Mouse (Mus musculus) telencephalon, adult 2 months (tissue): Measurements from ENCODE around the gene Kcnh8.

Experiments
- DNase-seq: peaks from one replicate; pipeline ENCODE4 v3.0.0-alpha.2; 2011; ENCODE audit warnings: low read depth, low spot score

The Kcnh8 gene

DNA sequence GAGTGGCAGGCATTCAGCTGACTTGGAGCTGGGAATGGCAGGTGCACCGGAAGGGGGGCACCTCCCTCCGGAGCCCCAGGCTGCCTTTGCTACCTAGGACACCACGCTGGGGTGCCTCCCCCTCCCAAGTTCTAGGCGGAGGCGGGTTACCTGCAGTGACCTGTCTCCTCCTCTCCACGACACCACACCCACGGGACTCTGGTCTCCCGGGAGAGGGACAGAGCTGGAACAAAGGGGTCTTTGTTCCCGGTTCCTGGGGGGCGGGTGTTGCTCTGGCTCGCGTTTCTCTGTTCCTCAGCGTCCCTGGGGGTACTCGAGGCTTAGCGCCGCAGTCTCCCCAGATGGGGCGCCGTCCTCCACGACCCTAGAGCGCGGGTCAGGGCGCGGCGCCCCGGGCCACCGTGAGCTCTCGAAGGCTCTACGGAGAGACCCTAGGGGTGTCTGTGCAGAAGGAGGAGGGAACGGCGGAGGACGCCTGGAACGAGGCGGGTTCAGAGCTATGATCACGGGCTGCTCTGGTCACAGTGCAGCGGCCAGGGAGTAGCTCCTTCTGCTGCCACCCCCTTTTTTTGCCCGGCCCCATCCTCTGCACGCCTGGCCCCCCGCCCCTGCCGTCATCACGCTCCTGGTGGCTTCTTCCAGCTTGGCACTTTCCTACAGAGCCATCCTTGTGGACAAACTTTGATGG, at the start of gene Kcnh8:
Gene Kcnh8, plus strand, starts transcription at position 617 of the 688 bp plus-strand sequence.
- no peak for DNase-seq

DNA sequence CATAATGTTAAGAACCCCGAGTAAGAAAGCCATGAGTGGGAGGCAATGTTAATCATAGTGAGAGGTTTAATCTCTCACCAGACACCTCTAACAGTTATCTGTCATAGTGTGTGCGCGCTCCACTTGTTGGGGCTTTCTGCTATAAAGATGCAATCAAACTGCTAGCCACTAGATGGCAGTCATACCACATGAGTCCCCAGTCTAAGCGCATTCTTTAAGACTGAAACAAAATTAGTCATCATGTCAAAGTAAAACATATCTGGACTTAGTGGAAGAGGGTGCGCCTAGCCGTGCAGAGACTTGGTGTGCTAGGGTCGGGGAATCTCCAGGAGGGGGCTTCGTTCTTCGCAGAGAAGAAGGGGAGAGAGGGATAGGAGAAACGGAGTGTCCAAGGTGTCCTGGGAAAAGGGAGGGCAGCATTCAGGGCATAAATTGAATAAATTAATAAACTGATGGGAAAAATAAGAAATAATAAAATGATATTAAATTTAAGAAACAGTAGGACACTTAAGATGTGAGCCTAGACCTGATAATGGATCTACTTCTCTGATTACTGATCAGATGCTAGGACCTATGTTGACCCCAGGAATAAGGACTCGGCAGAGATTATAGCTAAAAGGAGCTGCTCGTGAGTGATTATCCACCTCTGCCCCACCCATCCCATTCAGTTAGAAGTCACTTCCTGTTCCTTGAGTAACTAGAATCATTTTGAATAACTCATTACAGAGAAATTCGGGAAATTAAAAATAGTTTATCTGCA, 42.4 kb upstream of the Kcnh8 start:
- DNase-seq = peak; percentile 24

- DNase-seq = no peak
These were observed 36.9 kb upstream of the Kcnh8 start for GRCm38 (mm10) chr17:52565467-52566155.

- peak; percentile 26 for DNase-seq
These were observed 32.8 kb upstream of the Kcnh8 start for GRCm38 (mm10) chr17:52569584-52570270.

DNA sequence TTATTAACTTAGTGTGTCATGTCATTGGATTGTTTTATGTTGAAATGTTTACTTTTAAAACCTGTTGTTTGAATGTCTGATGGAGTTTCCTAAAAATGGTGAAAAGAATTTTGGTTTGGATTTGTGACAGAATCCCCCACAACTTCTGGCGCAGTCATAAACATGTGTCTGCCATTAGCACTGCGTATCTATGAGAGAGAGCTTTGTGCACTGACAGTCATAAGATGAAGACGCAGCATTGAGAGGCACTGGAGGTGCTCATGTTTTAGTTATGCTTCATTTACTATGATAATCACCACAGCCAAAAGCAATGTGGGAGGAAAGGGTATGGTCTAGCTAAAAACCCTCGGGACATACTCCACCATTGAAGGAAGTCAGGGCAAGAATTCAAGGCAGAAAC, 30.3 kb upstream of the Kcnh8 start:
- DNase-seq = no peak

GRCm38 (mm10) chr17:52591503-52592194, 10.9 kb upstream of the Kcnh8 start:
- no peak for DNase-seq

GRCm38 (mm10) chr17:52599141-52599540, 3.4 kb upstream of the Kcnh8 start:
- DNase-seq = no peak

DNA sequence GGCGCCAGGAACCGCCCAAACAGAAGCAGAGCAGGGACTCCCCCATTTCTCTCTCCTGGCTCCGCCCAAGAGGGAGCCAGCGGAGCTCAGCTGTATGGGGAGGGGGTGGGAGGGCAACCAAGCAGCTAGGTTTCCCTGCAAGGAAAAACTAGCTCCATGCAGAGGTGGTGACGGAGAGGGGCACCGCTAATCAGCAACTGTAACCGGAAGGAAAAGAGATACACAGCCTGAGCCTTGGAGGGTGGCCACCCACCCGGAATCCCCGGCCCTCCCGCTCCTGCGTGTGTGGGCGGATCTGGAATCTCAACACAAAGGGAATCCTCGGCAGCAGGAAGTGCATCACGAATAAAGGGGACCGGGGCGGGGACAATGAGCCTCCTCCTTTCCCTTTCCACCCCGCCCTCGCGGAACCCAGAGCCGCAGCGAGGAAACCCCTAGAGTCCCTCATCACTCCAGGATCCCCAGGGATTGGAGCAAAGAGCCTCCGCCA, 1.6 kb upstream of the Kcnh8 start:
- DNase-seq = peak; percentile 64

DNA sequence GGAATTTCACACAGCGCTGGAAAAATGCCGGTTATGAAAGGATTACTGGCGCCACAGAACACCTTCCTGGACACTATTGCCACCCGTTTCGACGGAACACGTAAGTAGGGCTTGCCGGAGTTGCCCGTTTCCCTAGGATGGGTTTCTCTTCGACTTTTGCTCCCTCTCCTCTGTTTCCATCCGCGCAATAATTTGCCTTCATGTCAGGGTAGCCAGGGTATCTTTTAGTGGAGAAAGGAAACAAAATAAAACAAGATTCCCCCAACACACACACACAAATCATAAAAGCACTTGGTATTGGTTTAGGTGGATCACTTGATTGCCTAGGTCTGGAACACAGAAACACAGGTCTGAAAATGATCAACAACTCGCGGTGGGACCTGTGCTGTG, 267 bp downstream of the Kcnh8 start:
- DNase-seq = no peak

- DNase-seq = no peak
These were observed 902 bp downstream of the Kcnh8 start for GRCm38 (mm10) chr17:52603411-52603810.

DNA sequence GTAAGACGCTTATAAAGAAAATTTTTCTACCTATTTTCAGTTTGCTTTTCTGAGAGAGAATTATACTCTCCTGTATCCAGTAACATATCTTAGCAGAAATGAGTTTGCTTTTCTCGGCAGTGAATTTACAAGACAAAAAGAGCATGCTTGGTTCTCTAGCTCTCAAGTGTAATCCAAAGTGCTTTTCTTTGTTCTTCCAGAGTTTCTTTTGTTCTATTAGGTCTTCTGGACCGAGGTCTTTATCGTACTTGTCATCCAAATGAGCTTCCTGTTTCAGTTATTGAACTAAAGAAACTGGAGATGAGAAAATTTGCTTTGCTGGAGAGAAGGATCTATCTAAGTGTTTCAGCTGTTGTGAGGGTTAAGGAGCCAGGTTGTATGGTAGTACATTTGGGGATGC, 8.9 kb downstream of the Kcnh8 start:
- no peak for DNase-seq

DNA sequence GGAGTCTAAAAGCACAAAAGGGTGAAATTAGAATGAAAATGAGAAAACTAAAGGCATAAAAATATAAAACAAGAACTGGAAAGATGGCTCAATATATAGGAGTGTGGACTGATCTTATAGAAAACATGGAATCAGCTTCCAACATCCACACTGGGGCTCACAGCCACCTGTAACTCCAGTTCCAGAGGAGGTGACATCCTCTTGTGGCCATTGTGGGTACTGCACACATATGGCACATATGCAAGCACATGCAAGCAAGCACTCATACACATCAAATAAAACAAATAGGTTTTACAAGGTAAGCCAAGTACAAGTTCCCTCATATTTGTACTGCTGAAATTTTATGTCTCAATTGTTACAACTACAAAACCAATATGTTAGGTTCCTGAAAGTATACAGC, 46.7 kb downstream of the Kcnh8 start:
- DNase-seq = no peak

DNA sequence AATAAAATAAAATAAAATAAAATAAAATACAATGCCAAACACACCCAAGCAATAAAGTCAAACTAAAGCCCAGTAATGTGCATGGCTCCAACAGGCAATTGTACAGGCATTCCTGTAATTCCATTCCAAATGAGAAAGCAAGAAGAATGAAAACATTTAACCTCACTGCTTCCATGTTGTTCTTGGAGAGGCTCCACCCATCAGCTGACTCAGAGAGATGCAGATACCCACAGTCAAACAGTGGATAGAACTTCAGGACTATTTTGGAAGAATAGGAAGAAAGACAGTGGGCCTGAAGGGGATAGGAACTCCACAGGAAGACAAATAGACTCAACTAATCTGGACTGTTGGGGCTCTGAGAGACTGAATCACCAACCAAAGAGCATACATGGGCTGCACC, 89.5 kb downstream of the Kcnh8 start:
- no peak for DNase-seq

GRCm38 (mm10) chr17:52701944-52702343, 99.4 kb downstream of the Kcnh8 start:
- DNase-seq = no peak

- no peak for DNase-seq
These were observed 109.8 kb downstream of the Kcnh8 start for GRCm38 (mm10) chr17:52712319-52712718.

- no peak for DNase-seq
These were observed 119.7 kb downstream of the Kcnh8 start for GRCm38 (mm10) chr17:52722214-52722613.

DNA sequence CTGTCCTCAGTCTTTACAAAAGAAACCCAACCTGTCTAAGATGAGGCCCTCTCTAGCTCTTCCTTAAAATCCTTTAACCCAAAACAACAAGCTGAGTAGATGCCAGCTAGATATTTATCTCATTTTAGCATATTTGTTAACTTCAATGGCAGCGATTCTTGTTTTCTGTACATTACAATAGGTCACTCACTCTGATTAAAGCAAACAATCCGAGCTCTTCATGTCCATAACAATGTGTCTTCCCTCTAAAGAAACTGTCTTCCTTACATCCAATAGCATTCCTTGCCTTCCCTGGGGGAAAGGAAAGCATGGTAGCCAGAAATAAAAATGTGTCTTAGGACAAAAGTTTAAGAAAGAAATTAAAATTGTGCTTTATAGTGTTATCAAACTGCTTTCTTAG, 126.3 kb downstream of the Kcnh8 start:
- DNase-seq = no peak

DNA sequence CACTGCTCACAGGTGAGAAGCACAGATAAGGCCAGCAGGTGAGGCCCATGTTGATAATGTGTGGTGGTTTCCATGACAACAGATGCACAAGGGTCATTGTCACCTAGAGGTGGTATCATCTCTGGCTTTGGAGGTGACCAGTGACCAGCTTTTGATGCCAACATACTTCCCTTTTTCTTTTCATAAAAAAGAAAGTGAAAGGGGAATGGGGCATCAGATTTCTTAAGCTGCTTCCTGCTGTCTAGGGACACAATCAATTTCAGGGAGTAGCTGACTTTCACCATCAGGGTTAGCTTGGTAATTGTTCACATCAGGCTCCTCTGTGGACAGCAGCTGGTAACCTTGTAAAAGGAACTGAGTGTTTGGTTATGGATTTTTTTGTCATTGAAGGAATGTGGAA, 135.9 kb downstream of the Kcnh8 start:
- no peak for DNase-seq

DNA sequence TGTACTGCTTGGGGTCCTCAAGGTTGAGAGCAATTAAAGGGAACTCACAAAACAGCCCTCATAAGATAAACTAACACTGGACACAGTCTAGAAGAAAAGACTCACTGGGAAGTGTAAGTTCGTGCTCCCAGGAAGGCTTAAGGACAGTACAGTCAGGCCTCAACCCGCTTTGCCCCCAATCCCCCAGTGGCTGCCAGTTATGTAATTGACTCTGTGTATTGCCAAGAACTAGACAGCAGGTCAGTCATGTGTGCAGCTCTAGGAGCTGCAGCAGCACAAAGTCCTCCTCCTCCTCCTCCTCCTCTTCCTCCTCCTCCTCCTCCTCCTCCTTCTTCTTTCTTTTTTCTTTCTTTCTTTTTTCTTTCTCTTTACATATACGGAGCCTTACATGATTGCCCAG, 185.6 kb downstream of the Kcnh8 start:
- no peak for DNase-seq

DNA sequence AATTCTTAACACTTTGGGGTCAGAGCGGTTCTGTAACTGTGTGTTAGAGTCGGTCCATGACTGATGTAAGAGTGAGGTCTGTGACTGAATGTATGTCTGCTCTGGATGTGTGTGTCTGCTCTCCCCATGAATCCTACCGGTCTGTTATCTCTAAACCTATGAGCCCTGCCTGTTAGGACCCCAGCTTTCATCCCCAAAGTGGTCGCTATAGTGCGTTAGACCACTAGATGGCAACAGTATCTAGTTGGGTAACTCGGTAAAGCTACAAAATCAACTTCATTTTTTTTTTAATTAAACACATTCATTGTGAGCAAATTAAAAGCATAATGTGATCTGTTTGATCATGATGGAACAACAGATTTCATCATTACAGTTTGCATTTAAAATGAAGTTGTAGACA, 202.0 kb downstream of the Kcnh8 start:
- no peak for DNase-seq

GRCm38 (mm10) chr17:52810773-52811172, 208.3 kb downstream of the Kcnh8 start:
- DNase-seq = no peak
